Mouse (Mus musculus) midbrain, embryonic 16.5 days (tissue): ENCODE data around the gene Gmppa. TPM values are rescaled to one million over a fixed set of nuclear protein-coding genes. Genes with fewer than 3 reads are reported as not detected.

ENCODE experiments used
- ATAC-seq: fragments of 200-750 bp; cut with Nextera tagmentation; 2 replicates; pipeline ENCODE4 v1.8.0; 2017; ENCODE audit warnings: moderate TSS enrichment
- H3K27ac ChIP-seq: fragments of 300-500 bp; sonication (generic); 2 replicates; pipeline ENCODE4 v1.5.1; 2014; ENCODE audit warnings: mild to moderate bottlenecking, low read length, mixed read lengths
- H3K27me3 ChIP-seq: fragments of 300-500 bp; sonication (generic); 2 replicates; pipeline ENCODE4 v1.6.1; 2014; ENCODE audit warnings: low read depth, low read length, mixed read lengths; ENCODE audit not compliant: control insufficient read depth, insufficient read depth
- H3K36me3 ChIP-seq: fragments of 300-500 bp; sonication (generic); 2 replicates; pipeline ENCODE4 v1.6.1; 2014; ENCODE audit warnings: mild to moderate bottlenecking, low read length, moderate library complexity, mixed read lengths; ENCODE audit not compliant: control insufficient read depth, insufficient read depth
- H3K4me1 ChIP-seq: fragments of 300-500 bp; sonication (generic); 2 replicates; pipeline ENCODE4 v1.6.1; 2014; ENCODE audit warnings: mild to moderate bottlenecking, low read length, mixed read lengths; ENCODE audit not compliant: control insufficient read depth, insufficient read depth
- H3K4me2 ChIP-seq: fragments of 300-500 bp; sonication (generic); 2 replicates; pipeline ENCODE4 v1.6.1; 2014; ENCODE audit warnings: mild to moderate bottlenecking, low read length, mixed read lengths
- H3K4me3 ChIP-seq: fragments of 300-500 bp; sonication (generic); 2 replicates; pipeline ENCODE4 v1.5.1; 2014; ENCODE audit warnings: low read depth, mild to moderate bottlenecking, low read length, moderate library complexity, mixed read lengths
- H3K9ac ChIP-seq: fragments of 300-500 bp; sonication (generic); 2 replicates; pipeline ENCODE4 v1.6.1; 2014; ENCODE audit warnings: low read depth, low read length, mixed read lengths
- H3K9me3 ChIP-seq: fragments of 300-500 bp; sonication (generic); replicated peaks from 2 replicates; pipeline ENCODE4 v1.6.1; 2014; ENCODE audit warnings: mild to moderate bottlenecking, low read length, mixed read lengths; ENCODE audit not compliant: control insufficient read depth, poor library complexity, severe bottlenecking
- WGBS: fragments of 180-500 bp; shearing (Covaris S2); extraction: QIAGEN DNeasy Blood & Tissue Kit; methylation state at CpG from one replicate; pipeline ENCODE4 v1.1.7; 2014; 5-methylcytosine and 5-hydroxymethylcytosine counted together
- polyA plus RNA-seq: library from polyadenylated mRNA; unstranded; fragments of >200 nt; fragmentation: Nextera tagmentation; extraction: Ambion mirVana; gene quantifications from 2 replicates; pipeline ENCODE4 v1.2.1, GENCODE M21; 2015

Gene Gmppa
- polyA plus RNA-seq, 1 experiment from 2014 or later: 81.3 TPM

DNA sequence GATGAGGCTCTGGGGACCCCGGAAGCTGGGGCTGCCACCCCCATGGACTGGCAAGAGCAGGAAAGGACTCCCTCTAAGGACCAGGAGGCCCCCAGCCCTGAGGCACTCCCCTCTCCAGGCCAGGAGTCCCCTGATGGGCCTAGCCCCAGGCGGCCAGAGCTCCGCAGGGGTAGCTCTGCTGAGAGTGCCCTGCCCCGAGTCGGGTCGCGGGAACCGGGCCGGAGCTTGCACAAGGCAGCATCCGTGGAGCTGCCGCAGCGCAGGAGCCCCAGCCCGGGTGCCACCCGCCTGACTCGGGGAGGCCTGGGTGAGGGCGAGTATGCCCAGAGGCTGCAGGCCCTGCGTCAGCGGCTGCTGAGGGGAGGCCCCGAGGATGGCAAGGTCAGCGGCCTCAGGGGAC lies 13.9 kb upstream of the Gmppa start:
- no peak overlapping the region for H3K4me3 ChIP-seq
- WGBS: 8% methylated on average over 18 of the region's 20 CpGs
- peak overlapping the region; percentile 35 for H3K9ac ChIP-seq
- no peaks in the 10 kb centered on the region for H3K9me3 ChIP-seq
- peaks cover 9% of the 10 kb centered on the region for H3K4me1 ChIP-seq
- H3K27me3 ChIP-seq: peaks cover 32% of the 10 kb centered on the region
- ATAC-seq: peak; percentile 11; the same call in 1 of the 2 replicates
- H3K36me3 ChIP-seq: no peaks in the 10 kb centered on the region
- H3K27ac ChIP-seq: no peak overlapping the region
- peak overlapping the region; percentile 48 for H3K4me2 ChIP-seq

DNA sequence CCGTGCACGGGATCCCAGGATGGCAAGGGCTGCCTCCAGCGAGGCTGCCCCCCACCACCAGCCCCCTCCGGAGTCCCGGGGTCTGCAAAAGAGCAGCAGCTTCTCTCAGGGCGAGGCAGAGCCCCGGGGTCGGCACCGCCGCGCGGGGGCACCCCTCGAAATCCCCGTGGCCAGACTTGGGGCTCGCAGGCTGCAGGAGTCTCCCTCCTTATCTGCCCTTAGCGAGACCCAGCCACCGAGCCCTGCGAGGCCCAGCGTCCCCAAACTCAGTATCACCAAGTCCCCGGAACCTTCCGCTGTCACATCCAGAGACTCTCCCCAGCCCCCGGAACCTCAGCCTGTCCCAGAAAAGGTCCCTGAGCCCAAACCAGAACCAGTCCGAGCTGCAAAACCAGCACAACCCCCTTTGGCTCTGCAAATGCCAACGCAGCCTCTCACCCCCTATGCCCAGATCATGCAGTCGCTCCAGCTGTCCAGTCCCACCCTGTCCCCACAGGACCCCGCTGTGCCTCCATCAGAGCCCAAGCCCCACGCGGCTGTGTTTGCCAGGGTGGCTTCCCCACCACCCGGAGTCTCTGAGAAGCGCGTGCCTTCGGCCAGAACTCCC lies 13.4 kb upstream of the Gmppa start:
- H3K4me2 ChIP-seq: peak overlapping the region; percentile 48
- 6% methylated on average over 32 of the region's 32 CpGs for WGBS
- peak overlapping the region; percentile 35 for H3K9ac ChIP-seq
- H3K4me3 ChIP-seq: peak overlapping the region; percentile 35
- H3K27ac ChIP-seq: no peak overlapping the region
- H3K36me3 ChIP-seq: no peaks in the 10 kb centered on the region
- peaks cover 32% of the 10 kb centered on the region for H3K27me3 ChIP-seq
- peak; percentile 25 for ATAC-seq
- H3K9me3 ChIP-seq: no peaks in the 10 kb centered on the region
- peaks cover 9% of the 10 kb centered on the region for H3K4me1 ChIP-seq

DNA sequence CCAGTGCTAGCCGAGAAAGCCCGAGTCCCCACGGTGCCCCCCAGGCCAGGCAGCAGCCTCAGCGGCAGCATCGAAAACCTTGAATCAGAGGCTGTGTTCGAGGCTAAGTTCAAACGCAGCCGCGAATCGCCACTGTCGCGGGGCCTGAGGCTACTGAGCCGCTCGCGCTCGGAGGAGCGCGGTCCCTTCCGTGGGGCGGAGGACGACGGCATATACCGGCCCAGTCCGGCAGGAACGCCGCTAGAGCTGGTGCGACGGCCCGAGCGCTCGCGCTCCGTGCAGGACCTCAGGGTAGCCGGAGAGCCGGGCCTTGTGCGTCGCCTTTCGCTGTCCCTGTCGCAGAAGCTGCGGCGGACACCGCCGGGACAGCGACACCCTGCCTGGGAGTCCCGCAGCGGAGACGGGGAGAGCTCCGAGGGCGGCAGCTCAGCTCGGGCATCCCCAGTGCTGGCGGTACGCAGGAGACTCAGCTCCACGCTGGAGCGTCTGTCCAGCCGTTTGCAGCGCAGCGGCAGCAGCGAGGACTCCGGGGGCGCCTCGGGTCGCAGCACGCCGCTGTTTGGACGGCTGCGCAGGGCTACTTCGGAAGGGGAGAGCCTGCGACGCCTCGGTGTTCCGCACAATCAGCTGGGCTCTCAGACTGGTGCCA lies 12.8 kb upstream of the Gmppa start:
- 2% methylated on average over 71 of the region's 71 CpGs for WGBS
- peak; percentile 50 for ATAC-seq
- H3K27me3 ChIP-seq: peaks cover 32% of the 10 kb centered on the region
- no peak overlapping the region; the same call in 1 of the 2 replicates for H3K27ac ChIP-seq
- H3K4me1 ChIP-seq: peaks cover 9% of the 10 kb centered on the region
- H3K9ac ChIP-seq: peak overlapping the region; percentile 35
- H3K4me2 ChIP-seq: peak overlapping the region; percentile 48
- H3K9me3 ChIP-seq: no peaks in the 10 kb centered on the region
- peak overlapping the region; percentile 35 for H3K4me3 ChIP-seq
- no peaks in the 10 kb centered on the region for H3K36me3 ChIP-seq

DNA sequence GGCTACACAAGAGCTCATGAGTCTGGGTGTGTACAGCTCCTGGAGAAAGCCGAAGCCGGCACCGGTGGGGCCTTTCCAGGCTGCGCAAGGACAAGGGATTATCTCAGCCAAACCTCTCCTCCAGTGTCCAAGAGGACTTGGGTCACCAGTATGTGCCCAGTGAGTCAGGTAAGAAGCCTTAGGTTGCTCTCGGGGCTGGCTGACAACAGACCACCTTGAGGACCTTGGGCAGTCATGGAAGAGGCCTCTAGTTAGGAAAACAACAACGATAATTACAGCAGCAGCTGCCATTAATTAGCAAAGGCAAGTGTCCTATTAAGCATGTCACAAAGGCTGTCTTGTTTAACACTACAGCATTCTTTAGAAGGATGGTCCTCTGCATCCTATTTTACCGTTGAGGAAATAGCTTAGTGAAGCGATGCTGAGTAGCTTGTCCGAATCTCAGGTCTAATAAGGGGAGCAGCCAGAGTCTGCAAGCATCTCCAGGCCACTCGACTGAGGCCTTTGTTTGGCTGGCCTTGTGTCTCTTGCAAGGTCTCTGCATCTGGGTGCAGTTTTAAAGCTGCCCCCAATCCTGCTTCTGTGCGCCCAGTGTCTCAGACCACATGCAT lies 11.8 kb upstream of the Gmppa start:
- Histone ChIP-seq H3K9me3 (no peaks in the 10 kb centered on the region), H3K4me3 (no peak overlapping the region), H3K4me2 (peak overlapping the region; percentile 48; the same call in 1 of the 2 replicates), H3K9ac (no peak overlapping the region), H3K4me1 (peaks cover 9% of the 10 kb centered on the region), H3K36me3 (no peaks in the 10 kb centered on the region), H3K27me3 (peaks cover 32% of the 10 kb centered on the region), H3K27ac (no peak overlapping the region)
- 43% methylated on average over 11 of the region's 11 CpGs for WGBS
- no peak for ATAC-seq

DNA sequence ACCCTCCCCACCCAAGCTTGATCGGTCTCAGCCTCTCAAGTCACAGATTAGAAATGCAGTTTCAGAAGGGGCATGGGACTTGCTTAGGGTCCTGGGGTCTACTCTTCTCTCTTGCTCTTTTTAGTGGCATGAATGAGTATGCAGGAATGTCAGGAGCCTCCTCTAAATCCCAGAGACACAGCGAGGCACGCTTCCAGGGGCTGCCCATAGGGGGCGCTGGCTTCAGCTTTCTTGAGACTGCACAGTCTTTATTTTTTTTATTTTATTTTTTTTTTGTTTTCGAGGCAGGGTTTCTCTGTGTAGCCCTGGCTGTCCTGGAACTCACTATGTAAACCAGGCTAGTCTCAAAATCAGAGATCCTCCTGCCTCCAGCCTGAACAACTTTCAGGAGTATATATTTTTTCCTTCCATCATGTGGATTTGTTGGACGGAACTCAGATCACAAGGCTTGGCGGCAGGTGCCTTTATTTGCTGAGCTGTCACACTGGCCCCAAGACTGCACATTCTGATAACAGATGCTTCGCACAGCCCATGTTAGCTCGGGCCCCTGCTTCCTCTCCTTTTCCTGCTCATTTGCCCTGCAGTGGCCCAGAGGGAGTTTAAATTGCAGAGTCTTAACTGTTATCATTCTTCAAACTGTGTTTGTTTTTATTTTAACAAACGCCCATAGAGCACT lies 9.8 kb upstream of the Gmppa start:
- ATAC-seq: no peak

DNA sequence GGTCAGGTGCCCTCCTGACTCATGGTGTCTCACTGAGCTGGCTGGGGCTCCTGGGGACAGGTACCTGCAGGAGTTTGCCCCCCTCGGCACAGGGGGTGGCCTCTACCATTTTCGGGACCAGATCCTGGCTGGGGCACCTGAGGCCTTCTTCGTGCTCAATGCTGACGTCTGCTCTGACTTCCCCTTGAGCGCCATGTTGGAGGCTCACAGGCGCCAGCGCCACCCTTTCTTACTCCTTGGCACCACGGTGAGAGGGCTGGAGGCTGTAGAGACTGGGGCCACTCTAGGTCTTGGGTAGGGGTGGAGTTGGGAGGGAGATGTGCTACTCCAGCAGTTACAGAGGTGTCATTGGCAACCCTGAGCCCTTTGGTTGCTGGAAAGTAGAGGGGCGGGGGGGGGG lies 3.1 kb downstream of the Gmppa start:
- Histone ChIP-seq H3K9ac (no peak overlapping the region), H3K9me3 (no peaks in the 10 kb centered on the region), H3K4me2 (no peak overlapping the region), H3K4me3 (no peak overlapping the region), H3K27me3 (no peaks in the 10 kb centered on the region), H3K27ac (no peak overlapping the region), H3K4me1 (peaks cover 25% of the 10 kb centered on the region), H3K36me3 (no peaks in the 10 kb centered on the region)
- 85% methylated on average over 8 of the region's 9 CpGs for WGBS
- no peak for ATAC-seq

More for the DNA sequence above, 9.8 kb upstream of the Gmppa start:
- Histone ChIP-seq H3K4me1 (peaks cover 9% of the 10 kb centered on the region), H3K4me3 (no peak overlapping the region), H3K4me2 (no peak overlapping the region), H3K36me3 (no peaks in the 10 kb centered on the region), H3K9me3 (no peaks in the 10 kb centered on the region), H3K27ac (no peak overlapping the region), H3K9ac (no peak overlapping the region), H3K27me3 (peaks cover 23% of the 10 kb centered on the region)
- 38% methylated on average over 10 of the region's 10 CpGs for WGBS

DNA sequence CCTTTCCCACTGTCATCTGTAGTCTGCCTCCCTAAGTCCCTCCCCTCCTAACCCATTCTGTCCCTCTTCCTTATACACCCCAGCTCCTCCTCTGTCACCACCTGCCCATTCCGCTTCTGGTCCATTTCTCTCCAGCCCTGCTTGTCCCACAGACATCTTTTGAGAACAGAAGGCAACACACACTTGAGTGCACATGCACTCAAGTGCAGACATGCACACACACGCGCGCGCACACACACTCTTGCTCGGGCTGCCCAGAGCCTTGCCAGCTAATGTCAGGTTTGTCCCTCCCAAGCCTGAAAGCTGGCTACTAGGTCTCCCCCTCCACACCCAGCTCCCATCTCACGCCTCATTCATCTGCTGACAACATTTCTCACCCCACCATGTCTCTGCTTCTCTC lies 4.9 kb downstream of the Gmppa start:
- H3K4me3 ChIP-seq: no peak overlapping the region
- no peak overlapping the region for H3K4me2 ChIP-seq
- peaks cover 36% of the 10 kb centered on the region for H3K4me1 ChIP-seq
- H3K9me3 ChIP-seq: no peaks in the 10 kb centered on the region
- 95% methylated on average over 7 of the region's 7 CpGs for WGBS
- no peaks in the 10 kb centered on the region for H3K36me3 ChIP-seq
- no peaks in the 10 kb centered on the region for H3K27me3 ChIP-seq
- no peak overlapping the region for H3K27ac ChIP-seq
- ATAC-seq: no peak
- H3K9ac ChIP-seq: no peak overlapping the region

DNA sequence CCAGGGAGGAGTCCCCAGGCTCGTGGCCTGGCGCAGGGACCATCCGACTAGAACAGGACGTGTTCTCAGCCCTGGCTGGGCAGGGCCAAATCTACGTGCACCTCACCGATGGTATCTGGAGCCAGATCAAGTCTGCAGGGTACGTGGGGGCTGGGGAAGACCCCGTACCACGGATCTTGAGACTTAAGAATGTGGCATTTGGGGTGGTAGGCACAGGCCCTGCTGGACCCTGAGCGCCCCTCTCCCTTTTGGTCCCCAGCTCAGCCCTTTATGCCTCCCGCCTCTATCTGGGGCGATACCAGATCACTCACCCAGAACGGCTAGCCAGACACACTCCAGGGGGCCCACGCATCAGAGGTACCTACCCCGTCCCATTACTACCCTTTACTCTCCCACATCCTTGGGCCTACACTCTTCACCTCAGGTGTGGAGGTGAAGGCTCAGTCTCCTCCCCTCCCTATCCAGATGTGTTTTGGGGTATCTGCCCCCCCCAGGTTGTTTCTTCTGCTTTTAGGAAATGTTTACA lies 5.8 kb downstream of the Gmppa start:
- H3K9me3 ChIP-seq: no peaks in the 10 kb centered on the region
- H3K27me3 ChIP-seq: no peaks in the 10 kb centered on the region
- H3K4me1 ChIP-seq: peaks cover 41% of the 10 kb centered on the region
- H3K4me3 ChIP-seq: no peak overlapping the region
- no peak overlapping the region for H3K9ac ChIP-seq
- H3K27ac ChIP-seq: no peak overlapping the region
- WGBS: 80% methylated on average over 15 of the region's 15 CpGs
- no peak for ATAC-seq
- H3K36me3 ChIP-seq: no peaks in the 10 kb centered on the region
- H3K4me2 ChIP-seq: no peak overlapping the region
